Mouse (Mus musculus) embryonic fibroblast, embryonic 13.5 days (primary cell): ENCODE measurements around the gene Nat9.

ENCODE experiments used
- CTCF ChIP-seq: IDR thresholded peaks from 2 replicates; pipeline ENCODE4 v1.5.1; 2011; ENCODE audit warnings: mild to moderate bottlenecking, control low read depth, low read length, moderate library complexity, borderline replicate concordance; ENCODE audit not compliant: insufficient read depth
- POLR2A ChIP-seq: IDR thresholded peaks from 2 replicates; pipeline ENCODE4 v1.6.1; 2011; ENCODE audit warnings: low read depth, mild to moderate bottlenecking, control low read depth, low read length, moderate library complexity

DNA sequence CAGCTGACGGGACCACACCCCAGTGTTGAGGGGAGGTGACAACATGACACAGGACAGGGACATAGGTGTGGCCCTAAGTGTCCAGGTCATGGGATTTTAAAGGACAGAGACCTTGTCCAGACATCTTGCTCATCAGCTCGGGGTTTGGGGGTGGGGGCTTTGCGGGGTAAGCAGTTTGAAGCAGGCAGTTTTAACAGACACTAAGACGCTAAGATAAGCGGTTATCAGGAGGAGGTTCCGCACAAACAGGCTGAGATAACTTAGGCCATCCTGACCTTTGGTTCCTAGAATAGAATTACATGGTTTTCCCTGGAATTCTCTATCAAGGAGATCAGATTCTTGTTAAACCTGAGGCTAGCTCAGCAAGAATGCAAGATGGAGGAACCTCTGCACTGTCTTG lies 7.0 kb upstream of the Nat9 start:
- TF ChIP-seq CTCF, result no peak
- TF ChIP-seq POLR2A, result no peak
